Mouse (Mus musculus) liver (tissue): Measurements from ENCODE around the gene Oscp1.

Experiments
- DNase-seq: peaks from one replicate; pipeline ENCODE4 v3.0.0-alpha.2; 2020; ENCODE audit warnings: mixed read lengths

Gene Oscp1

GRCm38 (mm10) chr4:126111153-126111549 lies 52.8 kb downstream of the Oscp1 start:
- DNase-seq, result no peak

- no peak for DNase-seq
These were observed 54.9 kb downstream of the Oscp1 start for GRCm38 (mm10) chr4:126113243-126113642.

- peak; percentile 65 for DNase-seq
These were observed 55.6 kb downstream of the Oscp1 start for GRCm38 (mm10) chr4:126113943-126114342.

- no peak for DNase-seq
These were observed 57.0 kb downstream of the Oscp1 start for GRCm38 (mm10) chr4:126115411-126115810.

GRCm38 (mm10) chr4:126115871-126116521 lies 57.6 kb downstream of the Oscp1 start:
- DNase-seq, result no peak

- no peak for DNase-seq
These were observed 58.8 kb downstream of the Oscp1 start for GRCm38 (mm10) chr4:126117116-126117515.

GRCm38 (mm10) chr4:126118651-126119050 lies 60.3 kb downstream of the Oscp1 start:
- DNase-seq, result peak; percentile 1

- no peak for DNase-seq
These were observed 60.7 kb downstream of the Oscp1 start for GRCm38 (mm10) chr4:126119051-126119450.

- no peak for DNase-seq
These were observed 61.7 kb downstream of the Oscp1 start for GRCm38 (mm10) chr4:126120052-126120451.

GRCm38 (mm10) chr4:126120506-126120905 lies 62.1 kb downstream of the Oscp1 start:
- DNase-seq, result no peak

GRCm38 (mm10) chr4:126123309-126124040 lies 65.1 kb downstream of the Oscp1 start:
- no peak for DNase-seq

- DNase-seq, result peak; percentile 36
These were observed 72.1 kb downstream of the Oscp1 start for GRCm38 (mm10) chr4:126130502-126130901.

- no peak for DNase-seq
These were observed 73.1 kb downstream of the Oscp1 start for GRCm38 (mm10) chr4:126131290-126132121.

- DNase-seq, result no peak
These were observed 74.4 kb downstream of the Oscp1 start for GRCm38 (mm10) chr4:126132636-126133264.

GRCm38 (mm10) chr4:126134236-126134635 lies 75.9 kb downstream of the Oscp1 start:
- no peak for DNase-seq

- DNase-seq, result no peak
These were observed 76.3 kb downstream of the Oscp1 start for GRCm38 (mm10) chr4:126134639-126135038.

GRCm38 (mm10) chr4:126137773-126138172 lies 79.4 kb downstream of the Oscp1 start:
- DNase-seq, result no peak

- DNase-seq, result peak; percentile 7
These were observed 82.7 kb downstream of the Oscp1 start for GRCm38 (mm10) chr4:126141021-126141420.
